Mouse (Mus musculus) liver, embryonic 13.5 days (tissue): ENCODE measurements around the gene Gm12355. TPM values are rescaled to one million over a fixed set of nuclear protein-coding genes. Genes with fewer than 3 reads are reported as not detected.
A peak's percentile ranks its signal among the peaks of the same experiment; 100 is the strongest.
"Not testable (repeated sequence)": the region's sequence is repeated elsewhere in the genome, so short reads cannot be mapped to it uniquely, and the experiment has no call there.

Experiments
- ATAC-seq: fragments of 200-750 bp; cut with Nextera tagmentation; 2 replicates; pipeline ENCODE4 v1.8.0; 2017; ENCODE audit warnings: low read depth, mild to moderate bottlenecking, moderate number of reproducible peaks, moderate library complexity
- DNase-seq: peaks from one replicate; pipeline ENCODE4 v3.0.0; 2022
- H3K27ac ChIP-seq: fragments of 300-500 bp; sonication (generic); 2 replicates; pipeline ENCODE4 v1.5.1; 2015; ENCODE audit warnings: moderate library complexity, mild to moderate bottlenecking, inconsistent platforms
- H3K27me3 ChIP-seq: fragments of 300-500 bp; sonication (generic); 2 replicates; pipeline ENCODE4 v1.6.1; 2015; ENCODE audit warnings: mild to moderate bottlenecking, inconsistent platforms
- H3K36me3 ChIP-seq: fragments of 300-500 bp; sonication (generic); 2 replicates; pipeline ENCODE4 v1.6.1; 2015; ENCODE audit warnings: mild to moderate bottlenecking, inconsistent platforms
- H3K4me1 ChIP-seq: fragments of 300-500 bp; sonication (generic); replicated peaks from 2 replicates; pipeline ENCODE4 v1.6.1; 2015; ENCODE audit warnings: inconsistent platforms
- H3K4me2 ChIP-seq: fragments of 300-500 bp; sonication (generic); 2 replicates; pipeline ENCODE4 v1.6.1; 2015; ENCODE audit warnings: inconsistent platforms, mild to moderate bottlenecking, moderate library complexity
- H3K4me3 ChIP-seq: fragments of 300-500 bp; sonication (generic); replicated peaks from 2 replicates; pipeline ENCODE4 v1.5.1; 2015; ENCODE audit warnings: mild to moderate bottlenecking, inconsistent platforms
- H3K9ac ChIP-seq: fragments of 300-500 bp; sonication (generic); 2 replicates; pipeline ENCODE4 v1.6.1; 2015; ENCODE audit warnings: mild to moderate bottlenecking, inconsistent platforms
- H3K9me3 ChIP-seq: fragments of 300-500 bp; sonication (generic); replicated peaks from 2 replicates; pipeline ENCODE4 v1.6.1; 2016; ENCODE audit warnings: inconsistent platforms
- WGBS: fragments of 180-500 bp; shearing (Covaris S2); methylation state at CpG from one replicate; pipeline ENCODE4 v1.1.7; 2015; ENCODE audit not compliant: insufficient replicate concordance; 5-methylcytosine and 5-hydroxymethylcytosine counted together
- polyA plus RNA-seq: library from polyadenylated mRNA; unstranded; fragments of >200 nt; fragmentation: Nextera tagmentation; extraction: Ambion mirVana; gene quantifications from 2 replicates; pipeline ENCODE4 v1.2.1, GENCODE M21; 2015

The Gm12355 gene
- 0.53 and 0.90 TPM in 2 replicates for polyA plus RNA-seq

GRCm38 (mm10) chr11:98625611-98626410, at the start of gene Gm12355, which contains the start of gene Gsdma3:
Gene Gm12355, minus strand, starts transcription at chr11:98625661.
Gene Gsdma3, plus strand, starts transcription at chr11:98626360.
- WGBS, result 78% methylated on average over 10 of the region's 10 CpGs
- DNase-seq (no peak), ATAC-seq (no peak)
- H3K27me3 ChIP-seq, result peaks cover 6% of the 10 kb centered on the region; the same call in 1 of the 2 replicates
- no peaks in the 10 kb centered on the region for H3K36me3 ChIP-seq
- H3K4me1 ChIP-seq, result no peaks in the 10 kb centered on the region
- H3K9ac ChIP-seq, result no peak within 1 kb of the TSS
- no peak within 1 kb of the TSS for H3K4me2 ChIP-seq
- 0 out of 2 replicates have a peak, but pooled peaks cover 10% of the 10 kb centered on the region for H3K9me3 ChIP-seq
- H3K4me3 ChIP-seq, result no peak within 1 kb of the TSS
- no peak within 1 kb of the TSS for H3K27ac ChIP-seq

DNA sequence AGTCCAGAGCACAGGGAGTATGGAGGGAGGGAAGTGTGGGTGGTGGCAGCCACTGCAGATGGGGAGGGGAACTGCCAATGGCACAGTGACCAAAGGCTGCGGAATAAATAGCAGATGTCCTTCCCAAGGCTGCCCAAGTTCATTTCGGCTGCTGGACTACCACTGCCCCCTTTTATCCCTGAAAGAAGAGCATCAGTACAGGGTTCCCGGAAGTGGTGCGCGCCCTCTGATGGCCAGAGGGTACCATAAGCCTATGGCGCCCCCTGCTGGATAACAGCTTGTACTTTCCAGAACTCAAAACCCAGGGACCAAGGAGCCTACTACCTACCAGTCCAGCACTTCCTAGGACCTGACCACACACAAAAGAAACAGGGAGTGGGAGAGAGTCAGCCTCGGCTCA, 47.7 kb upstream of the Gm12355 start:
- ATAC-seq (peak; percentile 54), DNase-seq (peak; percentile 58)
- H3K36me3 ChIP-seq, H3K4me3 ChIP-seq, H3K9ac ChIP-seq, H3K9me3 ChIP-seq, H3K27ac ChIP-seq: not testable (repeated sequence)
- WGBS, result 2% methylated on average over 6 of the region's 7 CpGs
- Histone ChIP-seq H3K27me3 (peaks cover 33% of the 10 kb centered on the region), H3K4me1 (peaks cover 21% of the 10 kb centered on the region), H3K4me2 (peak overlapping the region; percentile 35; the same call in 1 of the 2 replicates)

- no peak for ATAC-seq
- Histone ChIP-seq H3K4me2 (0 out of 2 replicates have a peak overlapping the region, but pooled peaks have one; percentile 35), H3K36me3 (no peaks in the 10 kb centered on the region), H3K27ac (0 out of 2 replicates have a peak overlapping the region, but pooled peaks have one; percentile 6), H3K9ac (peak overlapping the region; percentile 23; the same call in 1 of the 2 replicates), H3K27me3 (peaks cover 39% of the 10 kb centered on the region), H3K9me3 (no peaks in the 10 kb centered on the region), H3K4me1 (peaks cover 21% of the 10 kb centered on the region), H3K4me3 (no peak overlapping the region)
- no peak for DNase-seq
- WGBS, result 32% methylated on average over 5 of the region's 5 CpGs
Measured at GRCm38 (mm10) chr11:98672482-98672881, 47.0 kb upstream of the Gm12355 start.

GRCm38 (mm10) chr11:98671857-98672256, 46.4 kb upstream of the Gm12355 start:
- DNase-seq (peak; percentile 43), ATAC-seq (peak; percentile 68)
- no peak overlapping the region for H3K4me3 ChIP-seq
- no peaks in the 10 kb centered on the region for H3K36me3 ChIP-seq
- H3K9me3 ChIP-seq, result no peaks in the 10 kb centered on the region
- H3K27ac ChIP-seq, result 0 out of 2 replicates have a peak overlapping the region, but pooled peaks have one; percentile 6
- H3K27me3 ChIP-seq, result peaks cover 45% of the 10 kb centered on the region
- peak overlapping the region; percentile 23; the same call in 1 of the 2 replicates for H3K9ac ChIP-seq
- peaks cover 21% of the 10 kb centered on the region for H3K4me1 ChIP-seq
- 28% methylated on average over 5 of the region's 5 CpGs for WGBS
- no peak overlapping the region for H3K4me2 ChIP-seq

- Histone ChIP-seq H3K4me1 (peaks cover 21% of the 10 kb centered on the region), H3K27me3 (peaks cover 50% of the 10 kb centered on the region), H3K9ac (no peak overlapping the region), H3K4me2 (no peak overlapping the region), H3K9me3 (no peaks in the 10 kb centered on the region), H3K36me3 (no peaks in the 10 kb centered on the region), H3K27ac (no peak overlapping the region), H3K4me3 (no peak overlapping the region)
- 30% methylated on average over 3 of the region's 3 CpGs for WGBS
- DNase-seq, result no peak
- peak; percentile 48; the same call in 1 of the 2 replicates for ATAC-seq
Measured at GRCm38 (mm10) chr11:98671284-98671815, 45.9 kb upstream of the Gm12355 start.

DNA sequence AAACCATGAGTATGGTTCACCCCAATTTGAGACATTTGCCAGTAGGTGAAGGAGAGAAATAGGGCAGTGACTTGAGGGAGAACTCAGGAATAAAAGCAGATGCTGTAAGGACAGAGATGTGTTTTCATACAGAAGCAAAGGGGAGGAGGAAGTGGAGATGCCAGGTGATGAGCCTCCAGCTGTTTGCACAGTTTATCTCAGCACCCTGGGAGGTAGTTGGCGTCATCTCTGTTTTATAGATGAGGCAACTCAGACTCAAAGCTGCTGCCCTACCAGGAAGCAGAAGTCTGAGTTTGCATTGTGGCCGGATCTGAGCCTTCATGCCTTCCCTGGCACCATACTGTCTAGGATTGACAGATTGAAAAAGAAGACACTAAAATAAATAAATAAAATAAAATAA, 43.5 kb upstream of the Gm12355 start:
- H3K9me3 ChIP-seq, result no peaks in the 10 kb centered on the region

DNA sequence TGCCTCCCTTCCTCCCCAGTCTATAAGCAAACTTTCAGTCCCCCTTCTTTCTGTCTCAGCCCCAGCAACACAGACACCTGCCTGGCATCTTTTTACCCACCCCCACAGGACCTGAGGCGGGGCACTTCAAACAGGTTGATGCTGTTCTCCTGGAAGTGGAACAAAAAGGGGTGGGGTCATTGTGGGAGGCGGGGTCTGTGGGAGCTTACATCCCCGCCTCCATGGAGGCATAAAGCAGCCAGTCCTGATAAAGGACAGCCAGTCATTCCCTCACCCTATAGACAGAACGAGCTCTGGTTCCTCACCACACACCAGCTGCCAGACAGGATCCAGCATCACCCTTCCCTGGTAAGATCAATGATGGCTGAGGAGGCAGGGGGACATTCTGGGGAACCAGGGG, 38.6 kb upstream of the Gm12355 start, which contains the start of gene Gsdma:
Gene Gsdma (plus strand): TSS at position 261 of the 400 bp plus-strand sequence.
- H3K9me3 ChIP-seq, result no peaks in the 10 kb centered on the region
- H3K9ac ChIP-seq, result no peak within 1 kb of the TSS
- H3K27ac ChIP-seq, result no peak within 1 kb of the TSS
- H3K4me3 ChIP-seq, result no peak within 1 kb of the TSS
- DNase-seq (no peak), ATAC-seq (no peak)
- peaks cover 3% of the 10 kb centered on the region; the same call in 1 of the 2 replicates for H3K4me1 ChIP-seq
- H3K27me3 ChIP-seq, result peaks cover 56% of the 10 kb centered on the region
- no peak within 1 kb of the TSS for H3K4me2 ChIP-seq
- H3K36me3 ChIP-seq, result no peaks in the 10 kb centered on the region
- 19% methylated on average over 4 of the region's 4 CpGs for WGBS

More for the DNA sequence above, 43.5 kb upstream of the Gm12355 start:
- no peak overlapping the region for H3K4me2 ChIP-seq
- no peak overlapping the region for H3K4me3 ChIP-seq
- DNase-seq, result no peak
- H3K27ac ChIP-seq, result no peak overlapping the region
- 34% methylated on average over 2 of the region's 2 CpGs for WGBS
- no peak for ATAC-seq
- H3K9ac ChIP-seq, result no peak overlapping the region
- H3K4me1 ChIP-seq, result peaks cover 23% of the 10 kb centered on the region
- H3K36me3 ChIP-seq, result no peaks in the 10 kb centered on the region
- H3K27me3 ChIP-seq, result peaks cover 63% of the 10 kb centered on the region

DNA sequence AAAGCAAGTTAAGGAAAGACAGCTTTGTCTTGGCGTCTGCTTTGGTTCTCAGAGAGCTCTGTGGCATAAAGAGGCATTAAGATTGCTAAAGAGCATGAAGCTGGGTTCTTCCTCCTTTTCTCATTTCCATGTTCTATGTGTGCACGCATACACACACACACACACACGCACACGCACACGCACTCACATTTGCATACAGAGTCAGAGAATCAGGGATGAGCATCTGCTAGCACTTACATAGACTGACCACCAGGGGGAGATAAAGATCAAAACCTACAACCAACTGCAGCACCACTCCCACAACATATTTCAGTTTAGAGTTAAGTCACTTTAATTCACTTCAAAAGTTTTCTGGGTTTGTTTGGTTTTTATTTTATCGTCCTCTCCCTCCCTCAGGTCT, 35.1 kb upstream of the Gm12355 start:
- H3K4me2 ChIP-seq, result no peak overlapping the region
- no peaks in the 10 kb centered on the region for H3K9me3 ChIP-seq
- ATAC-seq, result no peak
- peaks cover 3% of the 10 kb centered on the region; the same call in 1 of the 2 replicates for H3K4me1 ChIP-seq
- no peaks in the 10 kb centered on the region for H3K36me3 ChIP-seq
- 10% methylated on average over 6 of the region's 6 CpGs for WGBS
- H3K27ac ChIP-seq, result no peak overlapping the region
- peaks cover 31% of the 10 kb centered on the region; the same call in 1 of the 2 replicates for H3K27me3 ChIP-seq
- H3K4me3 ChIP-seq, result no peak overlapping the region
- DNase-seq, result peak; percentile 24
- H3K9ac ChIP-seq, result no peak overlapping the region

GRCm38 (mm10) chr11:98655076-98655475, 29.6 kb upstream of the Gm12355 start:
- WGBS, result 9% methylated on average over 7 of the region's 7 CpGs
- H3K4me2 ChIP-seq, H3K4me1 ChIP-seq, H3K36me3 ChIP-seq, H3K9me3 ChIP-seq, H3K9ac ChIP-seq, H3K27ac ChIP-seq, H3K4me3 ChIP-seq: not testable (repeated sequence)
- DNase-seq, result peak; percentile 37
- H3K27me3 ChIP-seq, result peaks cover 19% of the 10 kb centered on the region; the same call in 1 of the 2 replicates
- peak; percentile 47; the same call in 1 of the 2 replicates for ATAC-seq

- Histone ChIP-seq H3K36me3 (no peaks in the 10 kb centered on the region), H3K4me3 (no peak within 1 kb of the TSS), H3K4me2 (no peak within 1 kb of the TSS), H3K27ac (no peak within 1 kb of the TSS), H3K27me3 (peaks cover 34% of the 10 kb centered on the region), H3K9ac (no peak within 1 kb of the TSS), H3K9me3 (no peaks in the 10 kb centered on the region), H3K4me1 (no peaks in the 10 kb centered on the region)
- no peak for DNase-seq
- WGBS, result 31% methylated on average over 2 of the region's 2 CpGs
- no peak for ATAC-seq
Measured at GRCm38 (mm10) chr11:98646459-98646858, 21.0 kb upstream of the Gm12355 start, which contains the start of gene Gsdma2. Gene Gsdma2, plus strand, starts transcription at chr11:98646759.

DNA sequence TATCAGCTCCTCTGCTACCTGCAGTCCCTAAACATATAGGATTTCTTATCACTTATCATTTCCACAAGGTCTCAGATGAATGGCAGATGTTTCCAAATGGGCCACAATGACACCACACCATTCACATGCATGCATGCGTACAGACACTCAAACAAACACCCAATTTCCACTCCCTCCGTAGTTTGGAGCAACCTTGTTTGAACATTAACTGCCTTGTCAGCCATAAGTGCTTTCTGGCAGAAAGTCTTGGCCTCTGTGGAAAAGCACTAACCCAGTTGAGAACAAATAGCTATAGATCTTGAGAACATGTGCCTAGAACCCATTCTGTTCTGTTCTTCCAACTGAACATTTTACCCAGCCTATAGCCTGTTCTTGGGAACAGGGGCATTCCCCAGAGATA, 20.5 kb upstream of the Gm12355 start:
- Histone ChIP-seq H3K27ac (no peak overlapping the region), H3K9ac (no peak overlapping the region), H3K27me3 (peaks cover 39% of the 10 kb centered on the region), H3K4me1 (no peaks in the 10 kb centered on the region), H3K9me3 (no peaks in the 10 kb centered on the region), H3K36me3 (no peaks in the 10 kb centered on the region), H3K4me2 (no peak overlapping the region), H3K4me3 (no peak overlapping the region)
- DNase-seq (no peak), ATAC-seq (no peak)
- WGBS, result 55% methylated on average over 2 of the region's 2 CpGs
